Mouse (Mus musculus): ENCODE results near the gene Nmt1.

GRCm38 (mm10) chr11:103008558-103008957 lies 19.4 kb upstream of the Nmt1 start:
- TF ChIP-seq POLR2A (IDR thresholded peaks at IDR 0.05; ENCODE audit: insufficient read length, low read depth) (no peak), MYOG (IDR thresholded peaks at IDR 0.05; ENCODE audit: control insufficient read depth in 1 of 3, insufficient read depth in 1 of 3, insufficient read length in 2 of 3, low read depth in 2 of 3) (no peak), USF1 (IDR thresholded peaks at IDR 0.05; ENCODE audit: low read depth) (no peak), TCF3 (IDR thresholded peaks at IDR 0.05; ENCODE audit: insufficient read length, low read depth) (no peak), MYOD1 (IDR thresholded peaks at IDR 0.05; ENCODE audit: control insufficient read depth in 1 of 3, insufficient read length in 2 of 3, low read depth in 2 of 3) (no peak), MAX (IDR thresholded peaks at IDR 0.05; ENCODE audit: low read depth) (no peak), E2F4 (IDR thresholded peaks at IDR 0.05; ENCODE audit: insufficient read depth) (no peak), POLR2AphosphoS2 (IDR thresholded peaks at IDR 0.05; ENCODE audit: insufficient read length, low read depth) (no peak), TCF12 (IDR thresholded peaks at IDR 0.05; ENCODE audit: insufficient read depth, poor library complexity, severe bottlenecking) (no peak), CEBPB (IDR thresholded peaks at IDR 0.05; ENCODE audit: insufficient read depth, poor library complexity, severe bottlenecking) (no peak), SRF (IDR thresholded peaks at IDR 0.05; ENCODE audit: control insufficient read depth, insufficient read length, low read depth) (no peak)

Measured in myocyte (in vitro differentiated cells).